In genomic region chr15:9631657-9632056, GRCm38 (mm10) we compare ENCODE assay signal across 22 mouse cellular contexts.
DNase-seq lines count a peak whose midpoint lies in the region; ATAC-seq and TF ChIP-seq lines count a peak whose summit lies in the region.
"Had no signal": no experiment of that assay in that cellular context is flagged by ENCODE, and none has a peak within 500 bp of the region (broad histone marks: within the 10 kb centered on the region; RNA-seq: fewer than 3 reads in every experiment).

No protein-coding gene starts in this region.

- TF ChIP-seq CTCF in MEL (IDR thresholded peaks at IDR 0.05 in 2 of 3, conservative IDR thresholded peaks at IDR 0.05 in 1 of 3; ENCODE audit: control insufficient read depth in 1 of 3, insufficient read depth in 1 of 3, low read depth in 2 of 3, low read length in 3 of 3, poor library complexity in 1 of 3, severe bottlenecking in 1 of 3), result no peak

- no peaks in the 10 kb centered on the region for H3K79me2 ChIP-seq in MEL (ENCODE audit: control insufficient read depth, insufficient read depth, low read length, poor library complexity)

- TF ChIP-seq EP300 in MEL (IDR thresholded peaks at IDR 0.05; ENCODE audit: low read depth in 1 of 2, low read length in 2 of 2), result peak; percentile 65 to 71; a peak in 3 of 4 replicates

- peaks cover 5 to 33% of the 10 kb centered on the region in 2 experiments; a peak in 3 of 4 replicates for H3K4me1 ChIP-seq in MEL (ENCODE audit: control insufficient read depth in 1 of 2, insufficient read depth in 2 of 2, low read length in 2 of 2)

- peak; percentile 30 for DNase-seq in MEL (ENCODE audit: low read depth, low spot score)
- DNase-seq in ovary, adult 18-20 months (ENCODE audit: low spot score), result no peak
- DNase-seq in adrenal gland, postnatal 10 days, result no peak
- DNase-seq: adrenal gland, adult 2 months; adrenal gland, adult 8-10 months; adrenal gland, postnatal 14 days; adrenal gland, postnatal 25 days; adrenal gland, postnatal 36 days; B cell, adult 2 months; cerebellum, adult 11 months; cerebellum, adult 11-12 months; cerebellum, adult 18-20 months; cerebellum, adult 2 months; cerebellum, adult 8-10 months had no signal

- ATAC-seq in granulocyte monocyte progenitor cell, adult 5-6 weeks (replicated peaks; ENCODE audit: poor library complexity, severe bottlenecking), result peak; percentile 30; the same call in 1 of the 2 replicates
- peak; percentile 33; the same call in 1 of the 2 replicates for ATAC-seq in megakaryocyte, adult 5-6 weeks (ENCODE audit: poor library complexity, severe bottlenecking)
- ATAC-seq in erythroblast, adult 5-6 weeks (replicated peaks; ENCODE audit: low FRiP score, poor library complexity, severe bottlenecking), result no peak
- ATAC-seq: activated CD4-positive, CD25-positive, alpha-beta regulatory T cell, adult 4 months; CD4-positive, CD25-positive, alpha-beta regulatory T cell, adult 4 months; Patski had no signal

- TF ChIP-seq RAD21 in MEL (IDR thresholded peaks at IDR 0.05; ENCODE audit: low read depth, low read length), result no peak

- H3K36me3 ChIP-seq in MEL (ENCODE audit: control insufficient read depth in 1 of 2, insufficient read depth in 2 of 2, low read length in 2 of 2), result peaks cover 0 to 29% of the 10 kb centered on the region in 2 experiments; a peak in 2 of 4 replicates
- H3K36me3 ChIP-seq: G1E had no signal

- no peak overlapping the region for H3K9ac ChIP-seq in MEL (ENCODE audit: control insufficient read depth, low read depth, low read length, poor library complexity, severe bottlenecking)

- no peak overlapping the region for H3K4me3 ChIP-seq in MEL (ENCODE audit: control insufficient read depth in 1 of 2, insufficient read depth in 1 of 2, low read depth in 2 of 2, low read length in 2 of 2)

- peak overlapping the region; percentile 5; the same call in 1 of the 2 replicates for H3K27ac ChIP-seq in MEL (ENCODE audit: control insufficient read depth, low read depth, low read length)

- TF ChIP-seq POLR2A in MEL (IDR thresholded peaks at IDR 0.05; ENCODE audit: control insufficient read depth in 1 of 2, insufficient read depth in 1 of 2, low read depth in 1 of 2, low read length in 2 of 2, poor library complexity in 1 of 2), result no peak

- H3K9me3 ChIP-seq in MEL (replicated peaks; ENCODE audit: insufficient read depth, low read length), result no peaks in the 10 kb centered on the region
- H3K9me3 ChIP-seq: G1E had no signal

- H3K27me3 ChIP-seq in MEL (ENCODE audit: control insufficient read depth in 1 of 2, insufficient read depth in 2 of 2, low read length in 2 of 2), result no peaks in the 10 kb centered on the region
- H3K27me3 ChIP-seq: CH12.LX had no signal

TF ChIP-seq in MEL, 35 proteins besides CTCF, POLR2A, EP300 and RAD21:
- no peak for TF ChIP-seq MYC (IDR thresholded peaks at IDR 0.05; ENCODE audit: low read depth, low read length)
- TF ChIP-seq SMC3 (IDR thresholded peaks at IDR 0.05; ENCODE audit: low read depth, low read length), result no peak
- TF ChIP-seq HCFC1 (IDR thresholded peaks at IDR 0.05; ENCODE audit: low read depth, low read length), result no peak
- TF ChIP-seq MXI1 (IDR thresholded peaks at IDR 0.05; ENCODE audit: low read depth, low read length), result 0 out of 2 replicates have a peak, but pooled peaks have one; percentile 14
- TF ChIP-seq UBTF (IDR thresholded peaks at IDR 0.05; ENCODE audit: borderline replicate concordance, insufficient read depth, low read depth, low read length), result no peak
- no peak for TF ChIP-seq SIN3A (IDR thresholded peaks at IDR 0.05; ENCODE audit: low read length)
- 0 out of 2 replicates have a peak, but pooled peaks have one; percentile 20 for TF ChIP-seq MAX (IDR thresholded peaks at IDR 0.05; ENCODE audit: low read length)
- no peak for TF ChIP-seq TBP (IDR thresholded peaks at IDR 0.05; ENCODE audit: low read depth, low read length)
- peak; percentile 83 for TF ChIP-seq ETS1 (IDR thresholded peaks at IDR 0.05; ENCODE audit: low read depth, low read length)
- no peak for TF ChIP-seq KAT2A (conservative IDR thresholded peaks at IDR 0.05; ENCODE audit: low read depth, low read length)
- TF ChIP-seq ZKSCAN1 (IDR thresholded peaks at IDR 0.05; ENCODE audit: low read depth, low read length), result no peak
- peak; percentile 62 for TF ChIP-seq GATA1 (IDR thresholded peaks at IDR 0.05; ENCODE audit: low read depth, low read length)
- no peak for TF ChIP-seq TCF12 (IDR thresholded peaks at IDR 0.05; ENCODE audit: low read depth, low read length)
- TF ChIP-seq MAFK (IDR thresholded peaks at IDR 0.05; ENCODE audit: borderline replicate concordance, low read depth, low read length), result no peak; the same call in 1 of the 2 replicates
- TF ChIP-seq NRF1 (IDR thresholded peaks at IDR 0.05; ENCODE audit: insufficient read depth, low read depth, low read length, poor library complexity, severe bottlenecking), result no peak
- TF ChIP-seq MAZ (IDR thresholded peaks at IDR 0.05; ENCODE audit: low read depth, low read length), result no peak
- TF ChIP-seq RCOR1 (IDR thresholded peaks at IDR 0.05; ENCODE audit: low read depth, low read length), result peak; percentile 20; the same call in 1 of the 2 replicates
- no peak for TF ChIP-seq MEF2A (IDR thresholded peaks at IDR 0.05; ENCODE audit: extremely low read depth, insufficient replicate concordance, low read depth, low read length, poor library complexity, severe bottlenecking)
- no peak for TF ChIP-seq POLR2AphosphoS2 (IDR thresholded peaks at IDR 0.05; ENCODE audit: low read length)
- no peak for TF ChIP-seq GABPA (IDR thresholded peaks at IDR 0.05; ENCODE audit: low read depth, low read length)
- no peak for TF ChIP-seq ZC3H11A (IDR thresholded peaks at IDR 0.05; ENCODE audit: low read depth, low read length)
- no peak for TF ChIP-seq ZMIZ1 (IDR thresholded peaks at IDR 0.05; ENCODE audit: low read depth, low read length)
- no peak for TF ChIP-seq JUND (IDR thresholded peaks at IDR 0.05; ENCODE audit: low read depth, low read length)
- no peak for TF ChIP-seq ELF1 (IDR thresholded peaks at IDR 0.05; ENCODE audit: low read depth, low read length)
- no peak for TF ChIP-seq ZNF384 (IDR thresholded peaks at IDR 0.05; ENCODE audit: low read depth, low read length)
- no peak for TF ChIP-seq CHD2 (IDR thresholded peaks at IDR 0.05; ENCODE audit: low read length)
- no peak for TF ChIP-seq USF2 (IDR thresholded peaks at IDR 0.05; ENCODE audit: borderline replicate concordance in 1 of 2, insufficient read depth in 1 of 2, low read depth in 1 of 2, low read length in 2 of 2)
